Mouse (Mus musculus): ENCODE data around the gene Tmed2. TPM values are rescaled to one million over a fixed set of nuclear protein-coding genes. Genes with fewer than 3 reads are reported as not detected.
"Not testable (repeated sequence)": the region's sequence is repeated elsewhere in the genome, so short reads cannot be mapped to it uniquely, and the experiment has no call there.

Tmed2 gene
- polyA plus RNA-seq, 1 experiment from 2014 or later, result 490 TPM

GRCm38 (mm10) chr5:124524943-124525342, 15.6 kb upstream of the Tmed2 start:
- no peak for DNase-seq (ENCODE audit: low spot score)

DNA sequence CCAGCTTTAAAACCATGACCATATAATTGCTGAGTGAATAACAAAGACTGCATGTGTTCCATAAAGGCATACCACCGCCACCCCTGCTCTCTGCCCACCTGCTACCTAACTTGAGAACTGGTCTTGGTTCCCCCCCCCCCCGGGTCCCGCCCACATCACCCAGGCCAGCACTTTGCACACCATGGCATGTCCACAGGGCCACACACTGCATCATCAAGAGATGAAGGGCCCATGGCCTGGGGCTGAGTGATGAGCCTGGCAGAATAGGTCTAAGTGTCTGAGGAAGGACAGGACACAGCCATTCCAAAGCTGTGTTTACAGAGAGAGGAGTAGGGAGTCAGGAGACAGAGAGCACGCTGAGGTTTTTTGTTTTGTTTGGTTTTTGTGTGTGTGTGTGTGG, 12.1 kb upstream of the Tmed2 start:
- DNase-seq (ENCODE audit: low spot score), result no peak

GRCm38 (mm10) chr5:124528791-124529190, 11.7 kb upstream of the Tmed2 start:
- no peak for DNase-seq (ENCODE audit: low spot score)

- DNase-seq (ENCODE audit: low spot score), result no peak
Observed at GRCm38 (mm10) chr5:124529191-124529651, 11.3 kb upstream of the Tmed2 start.

DNA sequence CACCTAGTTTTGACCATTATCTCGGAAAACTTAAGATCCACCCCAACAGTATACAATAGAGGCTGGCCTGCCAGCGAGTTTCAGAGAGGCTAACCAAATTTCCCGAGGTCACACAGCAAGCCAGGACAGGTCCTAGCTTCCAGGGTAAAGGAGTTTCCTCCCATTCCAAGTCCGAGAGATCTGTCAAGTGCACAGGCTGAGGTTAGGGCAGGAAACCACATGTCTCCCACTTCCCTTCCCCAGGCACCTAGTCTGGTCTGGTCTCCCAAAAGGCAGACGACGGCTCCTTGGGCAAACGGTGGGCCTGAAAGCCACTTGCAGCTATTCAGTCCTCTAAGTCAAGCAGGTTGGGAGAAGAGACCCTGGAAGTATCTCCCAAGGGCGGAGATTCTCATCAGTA, 10.8 kb upstream of the Tmed2 start:
- no peak for DNase-seq (ENCODE audit: low spot score)

GRCm38 (mm10) chr5:124530655-124531582, 9.6 kb upstream of the Tmed2 start, which contains the start of gene Rilpl1:
Gene Rilpl1 (minus strand): TSS chr5:124531391.
- DNase-seq (ENCODE audit: low spot score), result peak; percentile 79

DNA sequence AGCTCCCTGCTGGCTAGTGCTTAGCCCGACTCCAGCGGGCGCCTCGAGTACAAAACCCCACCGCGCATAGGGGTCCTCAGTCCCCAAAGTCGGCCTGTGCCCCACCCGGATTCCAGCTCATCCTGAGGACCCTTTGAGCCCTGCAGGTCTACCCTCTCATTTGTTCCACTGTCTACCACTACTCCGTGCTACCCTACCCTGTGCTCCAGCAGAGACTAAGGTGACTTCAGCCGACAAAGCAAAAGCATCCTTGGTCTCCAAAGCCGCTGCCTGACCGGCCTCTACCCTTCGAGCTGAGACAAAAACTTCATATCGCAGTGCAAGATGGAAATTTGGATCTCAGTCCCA, 8.9 kb upstream of the Tmed2 start:
- no peak for DNase-seq (ENCODE audit: low spot score)

DNA sequence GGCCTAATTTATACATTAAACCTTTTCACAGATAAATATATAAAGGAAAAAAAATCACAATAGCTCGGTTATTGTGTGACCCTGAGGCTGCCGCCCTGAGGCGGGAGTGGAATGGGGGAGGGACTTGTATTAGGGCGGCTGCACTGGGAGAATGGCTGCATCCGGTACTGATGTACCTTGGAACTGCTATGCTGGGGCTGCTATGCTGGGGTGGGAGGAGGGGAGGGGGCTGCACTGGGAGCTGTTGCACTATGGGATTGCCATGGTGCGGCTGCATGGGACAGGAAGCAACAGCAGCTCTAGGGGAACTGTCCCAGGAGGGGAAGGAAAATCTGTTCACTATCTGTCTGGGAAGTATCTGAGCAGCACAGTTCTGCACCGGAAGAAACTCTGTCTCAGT, 8.0 kb upstream of the Tmed2 start:
- no peak for DNase-seq (ENCODE audit: low spot score)

DNA sequence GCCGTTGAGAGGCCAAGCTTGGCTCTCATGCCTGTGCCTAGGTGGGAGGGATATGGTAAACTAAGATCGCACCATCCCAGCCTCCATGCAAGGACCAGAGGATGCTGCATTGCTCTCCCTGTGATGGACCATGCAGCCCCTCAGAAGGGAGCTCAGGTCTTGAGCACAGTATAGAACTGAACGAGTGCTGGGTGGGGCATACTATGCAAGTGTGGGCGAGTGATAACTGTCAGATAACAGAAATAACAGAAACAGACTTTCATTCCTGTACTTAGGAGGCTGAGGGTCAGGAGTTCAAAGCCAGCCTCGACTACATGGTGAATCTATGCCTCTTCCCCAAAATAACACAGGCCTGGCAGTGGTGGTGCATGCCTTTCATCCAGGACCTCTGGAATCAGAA, 5.5 kb upstream of the Tmed2 start:
- no peak for DNase-seq (ENCODE audit: low spot score)

DNA sequence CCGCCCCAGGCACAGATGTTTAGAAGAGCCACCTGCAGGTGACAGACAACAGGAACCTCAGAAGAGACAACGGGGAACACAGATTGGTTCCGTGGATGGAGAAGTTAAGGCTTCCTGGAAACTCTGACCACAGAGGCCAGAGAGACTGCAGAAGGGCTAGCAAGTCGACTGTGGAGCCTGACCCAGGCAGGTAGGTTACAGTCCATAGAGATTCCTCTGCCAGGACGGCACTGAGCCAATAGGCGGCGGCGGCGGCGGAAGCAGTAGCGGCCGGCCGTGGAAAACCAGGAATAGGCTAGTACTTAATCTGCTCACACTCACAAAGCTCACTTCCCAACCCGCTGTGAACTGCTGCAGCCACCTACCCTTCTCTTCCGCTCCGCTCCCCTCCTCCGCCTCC, 3.7 kb upstream of the Tmed2 start:
- peak; percentile 24 for DNase-seq (ENCODE audit: low spot score)

DNA sequence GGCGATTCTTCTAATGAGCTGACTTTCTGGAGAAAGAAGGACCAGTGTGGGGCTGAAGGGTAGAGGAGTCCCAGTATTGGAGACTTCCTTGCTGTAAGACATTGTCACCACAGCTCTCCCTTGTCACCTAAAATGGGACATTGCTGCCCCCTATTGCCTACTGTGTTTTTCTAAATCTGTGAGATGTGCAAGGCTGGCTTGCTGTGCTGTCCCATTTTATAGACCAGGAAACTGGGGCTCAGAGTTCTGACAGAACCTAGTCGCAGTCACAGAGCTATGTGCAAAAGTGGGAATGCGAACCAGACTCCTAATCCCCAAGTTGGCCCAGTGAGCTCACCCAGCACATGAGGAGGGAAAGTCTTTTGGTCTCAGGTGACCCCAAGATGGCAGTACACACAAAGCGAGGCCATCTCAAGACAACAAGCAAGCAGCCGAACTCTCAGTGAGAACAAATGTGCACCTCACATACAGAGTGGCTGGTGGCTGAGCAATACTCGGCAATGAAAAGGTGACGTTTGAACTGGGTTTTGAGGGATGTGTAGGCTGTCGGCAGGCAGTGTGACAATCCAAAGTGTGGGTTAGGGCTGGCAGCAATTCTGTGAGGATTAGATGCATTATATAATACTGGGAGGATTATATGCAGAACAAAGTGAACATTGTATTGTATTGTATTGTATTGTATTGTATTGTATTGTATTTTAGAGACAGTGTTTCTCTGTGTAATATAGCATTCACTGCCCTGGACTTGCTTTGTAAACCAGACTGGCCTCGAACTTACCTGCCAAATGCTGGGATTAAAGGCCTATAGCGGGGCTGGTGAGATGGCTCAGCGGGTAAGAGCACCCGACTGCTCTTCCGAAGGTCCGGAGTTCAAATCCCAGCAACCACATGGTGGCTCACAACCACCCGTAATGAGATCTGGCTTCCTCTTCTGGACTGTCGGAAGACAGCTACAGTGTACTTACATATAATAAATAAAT, 1.4 kb upstream of the Tmed2 start:
- peak; percentile 76 for DNase-seq (ENCODE audit: low spot score)

DNA sequence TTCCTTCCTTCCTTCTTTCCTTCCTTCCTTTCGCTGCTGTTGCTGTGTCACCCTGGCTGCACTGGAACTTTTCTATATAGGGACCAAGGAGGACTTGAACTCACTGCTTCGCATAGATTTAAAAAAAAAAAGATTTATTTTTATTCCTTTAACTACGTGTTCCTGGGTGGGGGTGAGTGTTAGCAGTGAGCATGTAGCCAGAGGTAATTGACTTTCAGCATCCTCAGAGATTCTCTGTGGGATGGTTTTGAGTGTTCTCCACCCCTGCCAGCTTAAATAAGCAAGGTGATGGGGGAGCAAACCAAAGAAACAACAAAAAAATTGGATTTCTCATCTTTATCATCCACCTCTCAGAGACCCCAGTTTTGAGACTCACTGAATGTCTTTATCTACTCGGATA, 590 bp upstream of the Tmed2 start:
- no peak for DNase-seq (ENCODE audit: low spot score)

DNA sequence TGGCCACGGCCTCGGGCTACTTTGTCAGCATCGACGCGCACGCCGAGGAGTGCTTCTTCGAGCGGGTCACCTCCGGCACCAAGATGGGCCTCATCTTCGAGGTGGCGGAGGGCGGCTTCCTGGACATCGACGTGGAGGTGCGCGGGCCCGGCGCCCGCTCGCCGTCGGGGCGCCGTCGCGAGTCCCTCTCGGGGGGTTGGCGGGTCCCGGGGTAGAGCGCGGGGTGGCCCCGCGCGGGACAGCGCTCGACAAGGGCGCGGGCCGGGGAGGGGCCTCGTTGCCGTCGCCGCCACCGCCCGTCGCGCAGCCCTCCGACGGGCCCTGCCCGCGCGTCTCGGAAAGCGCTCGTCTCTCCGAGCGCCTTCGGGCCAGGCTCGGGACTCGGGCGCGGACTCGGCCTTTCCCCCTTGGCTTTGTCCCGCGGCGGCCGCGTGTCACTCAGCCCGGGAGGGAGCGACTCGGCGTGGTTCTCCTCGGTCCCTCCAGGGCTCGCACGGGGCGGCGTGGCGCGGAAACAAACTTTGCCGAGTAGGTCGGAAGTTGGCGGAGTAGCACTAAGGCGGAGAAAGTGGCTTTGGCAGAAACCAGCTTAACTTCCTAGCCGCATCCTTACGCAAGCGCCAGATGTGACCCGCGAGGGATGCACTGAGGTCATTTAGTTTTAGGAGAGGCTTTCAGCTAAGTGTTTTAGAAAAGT, 558 bp downstream of the Tmed2 start:
- DNase-seq (ENCODE audit: low spot score), result peak; percentile 64

GRCm38 (mm10) chr5:124541602-124541973, 1.1 kb downstream of the Tmed2 start:
- DNase-seq (ENCODE audit: low spot score), result no peak

DNA sequence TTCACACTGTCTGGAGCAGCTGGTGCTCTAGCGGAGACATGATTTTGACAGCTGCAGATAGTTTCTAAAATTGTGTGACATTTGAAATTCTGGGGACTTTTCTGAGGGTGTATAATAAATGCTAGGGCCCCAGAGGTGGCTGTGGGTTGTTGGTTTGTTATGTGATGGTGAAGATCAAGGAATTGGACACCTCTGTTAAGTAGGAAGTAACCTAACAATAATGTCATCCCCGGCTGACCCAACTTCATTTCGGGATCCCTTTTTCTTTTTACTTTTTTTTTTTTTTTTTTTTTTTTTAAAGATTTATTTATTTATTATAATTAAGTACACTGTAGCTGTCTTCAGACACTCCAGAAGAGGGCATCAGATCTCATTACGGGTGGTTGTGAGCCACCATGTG, 10.2 kb downstream of the Tmed2 start:
- DNase-seq (ENCODE audit: low spot score), result not testable (repeated sequence)

DNA sequence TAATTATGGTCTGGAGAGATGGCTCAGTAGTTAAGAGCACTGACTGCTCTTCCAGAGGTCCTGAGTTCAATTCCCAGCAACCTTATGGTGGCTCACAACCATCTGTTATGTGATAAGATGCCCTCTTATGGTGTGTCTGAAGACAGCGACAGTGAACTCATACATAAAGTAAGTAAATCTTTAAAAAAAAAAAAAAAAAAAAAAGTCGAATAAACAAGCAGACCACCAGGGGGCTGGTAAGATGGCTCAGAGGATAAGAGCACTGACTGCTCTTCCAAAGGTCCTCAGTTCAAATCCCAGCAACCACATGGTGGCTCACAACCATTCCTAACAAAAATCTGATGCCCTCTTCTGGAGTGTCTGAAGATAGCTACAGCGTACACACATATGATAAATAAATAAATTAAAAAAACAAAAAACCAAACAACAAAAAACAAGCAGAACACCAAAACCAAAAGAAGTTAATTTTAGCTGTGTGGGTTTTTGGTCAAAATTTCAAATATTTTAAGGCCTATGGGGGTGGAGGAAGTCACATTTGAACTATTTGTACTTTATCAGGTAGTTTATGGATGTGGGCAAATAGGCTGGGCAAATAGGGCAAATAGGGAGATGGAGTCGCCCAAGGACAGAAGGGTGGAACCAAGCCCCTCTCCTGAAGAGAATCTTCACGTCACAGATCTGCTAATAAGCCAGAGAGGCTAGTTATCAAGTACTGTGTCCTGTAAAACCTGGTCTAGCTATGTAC, 11.0 kb downstream of the Tmed2 start:
- peak; percentile 30 for DNase-seq (ENCODE audit: low spot score)

DNA sequence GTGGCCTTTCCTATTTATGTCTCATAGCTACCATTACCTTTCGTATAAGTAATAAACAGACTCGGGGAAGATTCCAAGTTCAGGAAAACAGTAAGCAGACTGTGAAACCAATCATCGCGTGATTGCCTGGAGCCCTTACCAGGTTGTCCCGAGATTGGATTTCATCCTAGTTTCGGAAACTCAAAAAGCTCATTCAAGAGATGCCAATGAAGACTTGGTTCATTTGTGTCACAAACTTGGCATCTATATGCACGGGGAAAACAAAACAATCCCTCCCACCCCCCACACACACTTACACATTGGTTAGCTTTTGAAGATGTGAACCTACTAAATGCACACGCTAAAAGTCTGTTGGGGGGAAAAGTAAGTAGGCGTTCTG, 11.6 kb downstream of the Tmed2 start:
- DNase-seq (ENCODE audit: low spot score), result no peak

- peak; percentile 97 for DNase-seq (ENCODE audit: low spot score)
Observed at GRCm38 (mm10) chr5:124552558-124553307, 12.2 kb downstream of the Tmed2 start, which contains the start of gene Ddx55. Gene Ddx55 (plus strand): TSS chr5:124552864.

DNA sequence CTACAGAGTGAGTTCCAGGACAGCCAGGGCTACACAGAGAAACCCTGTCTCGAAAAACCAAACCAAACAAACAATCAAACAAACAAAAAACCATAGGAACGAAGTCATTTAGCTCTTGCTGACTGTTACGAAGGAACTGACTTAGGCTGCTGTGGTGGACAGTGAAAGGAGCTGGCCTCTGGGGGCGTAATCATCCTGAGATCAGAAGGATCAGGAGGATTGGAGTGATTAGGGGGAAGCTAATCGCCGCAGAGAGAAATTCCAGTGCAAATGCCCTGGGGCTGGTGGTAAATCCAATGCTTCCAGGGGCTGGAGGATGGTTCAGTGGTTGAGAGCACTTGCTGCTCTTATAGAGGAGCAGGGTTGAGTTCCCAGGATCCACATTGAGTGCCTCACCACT, 13.1 kb downstream of the Tmed2 start:
- no peak for DNase-seq (ENCODE audit: low spot score)

DNA sequence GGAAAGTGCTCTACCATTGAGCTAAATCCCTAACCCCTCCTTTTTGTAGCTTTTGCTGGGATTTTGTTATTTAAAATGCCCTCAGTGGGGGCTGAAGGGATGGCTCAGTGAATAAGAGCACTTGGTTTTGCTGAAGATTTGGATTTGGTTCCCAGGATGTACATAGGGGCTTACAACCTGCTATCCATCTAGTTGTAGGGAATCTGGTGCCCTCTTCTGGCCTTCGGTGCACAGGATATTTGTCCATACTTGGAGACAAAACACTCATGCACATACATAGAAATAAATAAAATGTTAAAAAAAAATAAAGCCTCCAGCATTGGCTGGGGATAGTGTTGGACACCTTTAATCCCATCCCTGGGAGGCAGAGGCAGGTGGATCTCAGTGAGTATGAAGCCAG, 14.7 kb downstream of the Tmed2 start:
- DNase-seq (ENCODE audit: low spot score), result peak; percentile 18
